Mouse (Mus musculus): Measurements from ENCODE around the gene Fam241b. TPM values are rescaled to one million over a fixed set of nuclear protein-coding genes. Genes with fewer than 3 reads are reported as not detected.
"Not testable (repeated sequence)": the region's sequence is repeated elsewhere in the genome, so short reads cannot be mapped to it uniquely, and the experiment has no call there.

Fam241b gene
- total RNA-seq, 2 experiments from 2014 or later = not detected

DNA sequence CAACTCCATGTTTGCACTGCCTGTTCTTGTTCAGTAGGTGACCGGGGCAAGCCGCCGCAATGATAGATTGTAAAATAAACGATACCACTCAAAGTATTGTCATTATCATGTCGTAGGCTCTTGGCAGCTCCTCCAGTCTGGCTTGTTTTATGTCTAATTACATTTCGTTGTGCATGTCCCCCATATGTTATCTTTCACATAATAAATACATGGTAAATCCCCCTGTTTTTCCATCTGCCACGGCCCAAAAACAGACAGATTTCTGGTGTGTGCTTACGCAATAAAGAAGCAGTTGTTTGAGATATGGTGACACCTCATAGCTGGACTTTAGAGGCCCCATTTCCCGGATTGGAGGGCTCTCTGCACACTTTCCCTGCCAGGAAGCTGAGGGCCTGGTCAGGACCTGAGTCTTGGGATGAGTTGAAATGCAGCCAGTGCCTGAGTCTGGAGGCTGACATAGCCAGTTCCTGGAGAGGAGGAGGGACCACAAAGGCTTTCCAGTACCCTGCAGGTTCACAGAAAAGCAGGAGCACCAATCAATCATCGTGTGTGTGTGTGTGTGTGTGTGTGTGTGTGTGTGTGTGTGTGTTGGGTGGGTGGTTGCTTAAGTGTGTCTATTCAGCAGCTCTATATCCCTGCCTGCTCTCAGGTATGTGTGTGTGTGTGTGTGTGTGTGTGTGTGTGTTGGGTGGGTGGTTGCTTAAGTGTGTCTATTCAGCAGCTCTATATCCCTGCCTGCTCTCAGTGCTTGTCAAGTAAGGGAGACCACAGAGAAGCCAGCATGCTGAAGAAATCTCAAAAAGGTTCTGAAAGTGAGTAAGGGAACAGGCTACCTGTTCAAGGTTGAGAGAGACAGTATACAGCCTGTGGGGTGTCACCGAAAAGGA lies 67.2 kb downstream of the Fam241b start:
- no peak for ATAC-seq (replicated peaks; ENCODE audit: poor library complexity)

DNA sequence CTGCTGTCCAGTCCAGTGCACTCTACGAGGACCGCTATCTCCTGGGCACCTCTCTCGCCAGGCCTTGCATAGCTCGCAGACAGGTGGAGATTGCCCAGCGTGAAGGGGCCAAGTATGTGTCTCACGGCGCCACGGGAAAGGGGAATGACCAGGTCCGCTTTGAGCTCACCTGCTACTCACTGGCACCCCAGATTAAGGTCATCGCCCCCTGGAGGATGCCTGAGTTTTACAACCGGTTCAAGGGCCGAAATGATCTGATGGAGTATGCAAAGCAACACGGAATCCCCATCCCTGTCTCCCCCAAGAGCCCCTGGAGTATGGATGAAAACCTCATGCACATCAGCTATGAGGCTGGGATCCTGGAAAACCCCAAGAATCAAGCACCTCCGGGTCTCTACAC lies 72.4 kb downstream of the Fam241b start:
- not testable (repeated sequence) for ATAC-seq (replicated peaks; ENCODE audit: poor library complexity)

DNA sequence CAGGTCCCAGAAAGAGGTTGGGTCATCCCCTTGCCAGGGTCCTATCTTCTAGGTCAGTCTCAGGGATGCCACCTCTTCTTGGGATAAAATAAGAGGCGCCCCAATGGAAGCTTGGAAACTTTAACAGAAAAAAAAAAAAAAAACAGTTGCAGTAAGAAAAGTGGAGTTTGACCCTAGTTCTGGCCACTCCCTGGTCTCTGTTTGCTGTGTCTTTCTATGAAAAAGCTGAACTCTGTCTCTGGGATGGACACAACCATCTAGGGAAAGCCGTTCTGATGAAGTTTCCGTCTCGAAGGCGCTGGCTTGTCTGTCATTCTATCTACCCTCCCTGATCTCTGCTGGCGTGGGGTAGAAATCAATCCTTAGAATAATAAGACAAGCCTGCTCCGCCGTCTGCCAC lies 73.1 kb downstream of the Fam241b start:
- no peak for ATAC-seq (replicated peaks; ENCODE audit: poor library complexity)

DNA sequence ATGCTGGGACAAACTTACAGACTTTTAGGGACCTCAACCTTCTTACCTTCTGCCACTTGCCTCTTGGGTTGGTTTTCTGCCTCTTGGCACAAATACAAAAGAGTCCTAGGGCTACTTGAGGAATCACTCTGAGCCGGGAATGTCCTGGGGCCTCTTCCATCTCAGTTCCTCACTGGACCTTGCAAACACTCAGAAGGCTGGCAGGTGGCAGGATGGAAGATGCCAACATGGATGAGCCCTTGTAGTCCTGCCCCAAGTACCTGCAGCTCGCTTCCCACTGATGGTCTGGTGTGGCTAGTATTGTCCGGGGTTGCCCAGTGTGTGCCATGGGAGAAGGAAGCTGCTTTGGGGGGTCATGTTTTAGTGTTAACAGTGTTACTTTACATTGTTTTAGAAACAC lies 73.8 kb downstream of the Fam241b start:
- no peak for ATAC-seq (replicated peaks; ENCODE audit: poor library complexity)

DNA sequence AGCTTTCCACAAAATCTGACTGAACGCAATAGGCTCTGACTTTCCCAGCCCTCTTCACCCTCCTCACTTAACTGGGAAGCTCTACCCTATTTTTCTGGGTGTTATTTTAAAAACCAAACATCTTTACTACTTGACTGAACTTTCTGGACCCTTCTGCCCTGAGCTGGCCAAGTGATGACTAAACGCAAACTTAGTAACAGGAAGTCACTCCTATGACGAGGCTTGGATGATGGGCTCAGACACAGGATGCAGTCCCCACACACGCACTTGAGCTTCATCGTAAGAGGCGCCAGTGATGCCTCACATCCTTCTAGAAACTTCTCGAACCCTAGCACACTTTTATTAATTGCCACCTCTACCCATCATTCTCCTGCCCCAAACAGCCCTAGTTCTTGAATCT lies 74.3 kb downstream of the Fam241b start:
- no peak for ATAC-seq (replicated peaks; ENCODE audit: poor library complexity)

DNA sequence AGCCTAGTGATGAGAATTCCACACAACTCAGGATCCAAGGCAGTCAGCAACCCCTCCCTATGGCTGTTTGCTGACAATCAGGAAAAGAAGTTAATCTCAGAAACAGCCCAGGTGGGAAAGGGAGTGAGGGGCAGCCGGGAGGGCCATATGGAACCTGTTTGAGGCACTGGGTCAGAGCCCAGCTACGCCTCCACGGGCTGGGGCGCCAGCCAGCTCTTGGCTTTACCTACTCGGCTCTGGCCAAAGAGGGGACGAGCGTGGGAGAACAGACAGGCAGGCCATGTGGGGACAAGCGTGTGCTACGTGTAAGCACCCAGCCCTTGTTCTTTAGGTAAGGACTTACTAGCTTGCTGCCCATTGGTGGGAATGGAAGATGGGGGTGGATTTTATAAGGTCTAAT lies 75.2 kb downstream of the Fam241b start:
- ATAC-seq (replicated peaks; ENCODE audit: poor library complexity) = no peak

DNA sequence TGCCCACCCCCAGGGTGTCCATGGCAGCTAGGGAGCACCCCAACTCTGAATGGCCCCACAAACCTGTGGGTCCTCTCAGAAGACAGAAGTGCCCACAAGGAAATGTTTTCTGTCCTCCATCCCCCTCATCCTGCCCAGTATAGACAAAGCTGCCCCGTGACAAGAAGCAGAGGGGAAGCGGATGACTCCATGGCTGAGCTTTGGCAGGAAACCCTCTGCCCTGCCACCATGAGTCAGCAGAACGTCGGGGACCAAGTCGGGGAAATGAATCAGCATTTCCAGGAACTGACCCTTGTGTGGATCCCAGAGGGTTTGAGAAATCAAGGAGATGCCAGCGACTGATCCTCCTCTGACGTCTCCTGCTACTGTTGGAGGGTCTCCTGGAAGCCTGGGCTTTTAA lies 77.5 kb downstream of the Fam241b start:
- peak; percentile 72 for ATAC-seq (replicated peaks; ENCODE audit: poor library complexity)

DNA sequence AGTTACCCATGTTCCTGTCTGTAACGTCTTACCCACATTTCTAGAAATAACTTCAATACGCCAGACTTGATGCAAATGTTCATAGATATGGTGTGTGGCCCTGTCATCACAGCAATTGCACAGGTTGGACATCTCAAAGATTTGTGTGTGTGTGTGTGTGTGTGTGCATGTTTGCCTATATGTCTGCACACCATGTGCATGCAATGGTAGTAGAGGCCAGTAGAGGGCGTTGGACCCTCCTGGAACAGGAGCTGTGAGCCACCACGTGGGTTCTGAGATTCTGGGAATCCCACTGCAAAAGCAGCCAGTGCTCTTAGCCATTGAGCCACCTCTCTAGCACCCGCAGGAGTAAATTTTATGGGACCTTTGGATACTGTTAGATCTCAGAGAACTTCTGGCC lies 80.9 kb downstream of the Fam241b start:
- ATAC-seq (replicated peaks; ENCODE audit: poor library complexity) = no peak

DNA sequence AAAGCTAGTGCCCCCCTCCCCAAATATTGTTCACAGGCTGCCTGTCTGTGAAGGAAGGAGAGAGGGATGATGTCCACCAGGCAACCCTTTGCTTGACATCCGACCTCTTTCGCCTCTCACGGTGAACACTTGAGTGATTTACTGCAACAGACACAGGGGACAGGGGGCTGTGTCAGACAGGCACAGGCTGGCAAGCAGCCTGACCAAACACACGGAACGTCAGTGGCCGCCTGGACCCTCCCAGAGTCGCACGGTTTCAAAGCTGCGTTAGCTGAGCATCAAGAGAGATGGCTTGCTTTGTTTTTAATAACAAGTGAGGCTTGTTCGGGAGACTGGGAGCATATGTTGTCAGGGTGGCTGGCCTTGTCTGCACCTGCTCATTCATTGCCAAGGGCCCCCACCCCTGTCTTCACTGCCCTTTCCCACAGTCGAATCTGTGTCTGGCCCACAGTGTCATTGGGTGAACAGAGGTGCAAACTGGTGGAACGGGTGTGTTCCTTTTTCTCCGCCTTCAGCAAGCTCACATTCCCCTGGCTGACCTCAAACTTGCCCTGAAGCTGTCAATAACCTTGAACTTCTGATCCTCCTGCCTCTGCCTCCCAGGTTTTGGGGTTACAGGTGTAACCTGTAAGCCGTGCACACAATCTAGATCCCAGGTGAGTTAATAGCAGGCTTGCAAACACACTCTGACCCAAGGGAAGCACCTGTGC lies 82.6 kb downstream of the Fam241b start:
- ATAC-seq (replicated peaks; ENCODE audit: poor library complexity) = no peak

DNA sequence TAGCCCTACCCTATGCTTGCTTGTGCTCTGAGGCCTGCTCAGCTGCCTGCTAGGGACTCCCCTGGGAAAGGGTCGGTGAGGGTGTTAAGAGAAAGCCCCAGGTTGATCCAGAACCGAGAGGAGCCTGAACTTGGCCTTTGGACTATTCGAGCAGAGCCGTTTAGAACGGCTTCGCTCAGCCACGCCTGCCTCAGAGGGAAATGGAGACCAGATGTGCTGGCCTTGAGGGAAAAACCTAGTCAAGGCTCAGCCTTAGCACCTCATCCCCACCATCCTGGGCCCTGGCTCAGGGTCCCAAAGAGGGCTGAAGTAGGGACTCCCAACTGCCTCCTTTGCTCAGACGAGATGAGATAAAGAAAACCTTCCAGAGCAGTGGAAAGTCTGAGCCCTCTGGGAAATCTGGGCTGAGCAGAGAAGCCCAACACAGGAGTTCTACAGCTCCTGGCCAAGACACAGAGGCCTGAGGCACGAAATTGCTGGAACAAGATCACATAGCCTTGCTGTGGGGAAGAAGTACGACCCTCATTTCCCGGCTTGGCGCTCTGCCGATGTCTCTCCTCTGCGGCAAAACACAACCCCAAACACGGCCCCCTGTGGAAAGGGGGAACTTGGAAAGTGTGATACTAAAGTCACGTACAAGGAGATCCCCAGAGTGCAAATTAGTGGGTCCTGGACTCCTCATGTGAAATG lies 83.4 kb downstream of the Fam241b start:
- no peak for ATAC-seq (replicated peaks; ENCODE audit: poor library complexity)

DNA sequence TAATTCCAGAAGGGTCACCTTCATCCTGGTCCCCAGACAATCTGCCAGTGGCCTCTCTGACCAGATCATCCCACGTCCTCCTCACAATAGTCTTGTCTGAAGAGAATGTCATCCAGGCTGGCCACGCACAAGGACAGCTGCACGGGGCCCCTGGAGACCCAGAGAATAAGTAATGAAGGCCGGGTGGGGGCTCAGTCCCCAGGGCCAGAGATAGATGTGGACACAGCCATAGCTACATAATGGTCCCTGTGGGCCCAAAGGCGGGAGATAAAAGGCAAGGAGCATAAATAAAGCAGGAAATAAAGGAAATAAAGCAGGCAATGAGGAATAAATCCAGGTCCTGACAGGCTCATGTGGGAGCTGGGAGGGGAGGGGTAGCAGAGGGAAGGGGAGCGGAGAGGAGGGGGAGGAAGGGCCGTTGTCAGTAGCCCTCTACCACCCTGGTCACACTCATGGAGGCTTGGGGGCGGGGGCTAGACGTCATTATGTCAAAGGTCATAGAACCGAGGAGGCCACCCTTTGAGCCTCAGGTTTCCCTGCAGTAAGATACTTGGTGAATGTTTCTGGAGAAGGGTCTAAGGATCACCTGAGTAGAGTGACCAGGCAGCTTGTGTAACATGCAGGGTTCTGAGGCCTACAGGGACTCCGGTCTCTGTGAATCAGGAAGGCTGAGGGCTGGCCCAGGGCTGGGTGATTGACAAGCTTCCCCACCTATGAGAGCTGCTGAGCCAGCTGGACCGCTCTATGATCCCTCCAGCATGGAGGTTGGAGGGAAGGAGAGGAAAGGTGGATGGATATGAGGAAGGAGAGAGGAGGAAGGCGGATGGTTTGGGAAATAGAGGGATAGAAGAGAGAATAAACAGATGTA lies 85.0 kb downstream of the Fam241b start:
- no peak for ATAC-seq (replicated peaks; ENCODE audit: poor library complexity)

Other genes starting within 250 kb of the Fam241b start
- gene Col13a1, start 164.8 kb downstream of the Fam241b start, total RNA-seq (2015) = not detected in 2 replicates
- not detected in 2 replicates for gene Col13a1, start 164.8 kb downstream of the Fam241b start, total RNA-seq (2017)
- gene Neurog3, start 10.8 kb downstream of the Fam241b start, total RNA-seq (2015) = not detected in 2 replicates
- not detected in 2 replicates for gene Neurog3, start 10.8 kb downstream of the Fam241b start, total RNA-seq (2017)
- 0.15 and 0.49 TPM in 2 replicates for gene Tspan15, start 87.3 kb upstream of the Fam241b start, total RNA-seq (2015)
- gene Tspan15, start 87.3 kb upstream of the Fam241b start, total RNA-seq (2017) = 0.21 TPM in 1 of 2 replicates, not detected in the other
- not detected in 2 replicates for gene Tacr2, start 108.5 kb upstream of the Fam241b start, total RNA-seq (2015)
- not detected in 2 replicates for gene Tacr2, start 108.5 kb upstream of the Fam241b start, total RNA-seq (2017)
- gene Hk1, start 236.0 kb upstream of the Fam241b start, total RNA-seq (2015) = 30.9 and 37.2 TPM in 2 replicates
- 86.2 and 116 TPM in 2 replicates for gene Hk1, start 236.0 kb upstream of the Fam241b start, total RNA-seq (2017)

All from megakaryocyte progenitor cell, adult 5-6 weeks (primary cell).